Mouse (Mus musculus) CH12.LX (cell line): ENCODE data around the gene Btnl4. TPM values are rescaled to one million over a fixed set of nuclear protein-coding genes. Genes with fewer than 3 reads are reported as not detected.

Source experiments
- DNase-seq: peaks from one replicate; pipeline ENCODE4 v3.0.0-alpha.2; 2013; ENCODE audit errors: extremely low read depth
- H3K27ac ChIP-seq: 2 replicates; pipeline ENCODE4 v1.5.1; 2012; ENCODE audit warnings: low read depth, mild to moderate bottlenecking, control low read depth, moderate library complexity; ENCODE audit not compliant: insufficient read depth
- H3K27me3 ChIP-seq: replicated peaks from 2 replicates; pipeline ENCODE3; 2012; ENCODE audit warnings: inconsistent platforms
- H3K36me3 ChIP-seq, 2 experiments: replicated peaks in 1 of 2; 2 replicates each; pipeline versions ENCODE3 to v1.6.1; 2012; ENCODE audit warnings: inconsistent platforms in 1 of 2, low read length in 1 of 2, mild to moderate bottlenecking in 1 of 2, mixed read lengths in 1 of 2, moderate library complexity in 1 of 2; ENCODE audit not compliant: control insufficient read depth in 1 of 2, insufficient read depth in 1 of 2
- H3K4me1 ChIP-seq, 2 experiments: 2 replicates each; pipeline ENCODE4 v1.6.1; 2012; ENCODE audit warnings: inconsistent platforms in 1 of 2, moderate library complexity in 1 of 2; ENCODE audit not compliant: insufficient read depth in 2 of 2, control insufficient read depth in 1 of 2
- H3K4me2 ChIP-seq: 2 replicates; pipeline ENCODE4 v1.6.1; 2012; ENCODE audit warnings: low read depth, mild to moderate bottlenecking, control low read depth; ENCODE audit not compliant: poor library complexity, insufficient read depth, severe bottlenecking
- H3K4me3 ChIP-seq, 3 experiments: fragments of 150-350 bp in 1 of 3; sonication (generic) in 1 of 3; replicated peaks in 1 of 3; 2 replicates each; pipeline versions ENCODE3 to v1.5.1; 2011 to 2012; ENCODE audit warnings: low read depth in 2 of 3, low read length in 2 of 3, mild to moderate bottlenecking in 2 of 3, moderate library complexity in 2 of 3, control low read depth in 1 of 3, improper control_type of control experiment in 1 of 3, inconsistent platforms in 1 of 3, mixed read lengths in 1 of 3; ENCODE audit not compliant: poor library complexity in 1 of 3
- H3K79me2 ChIP-seq: replicated peaks from 2 replicates; pipeline ENCODE4 v1.6.1; 2012; ENCODE audit warnings: mild to moderate bottlenecking, moderate library complexity; ENCODE audit not compliant: control insufficient read depth, poor library complexity, insufficient read depth, severe bottlenecking; ENCODE audit errors: extremely low read depth
- H3K9ac ChIP-seq: 2 replicates; pipeline ENCODE4 v1.6.1; 2012; ENCODE audit warnings: low read depth, mild to moderate bottlenecking, control low read depth, moderate library complexity; ENCODE audit not compliant: insufficient read depth
- H3K9me3 ChIP-seq: replicated peaks from 2 replicates; pipeline ENCODE3; 2012; ENCODE audit warnings: low read length, inconsistent platforms, mixed read lengths
- BHLHE40 ChIP-seq: IDR thresholded peaks from 2 replicates; pipeline ENCODE4 v1.6.1; 2011; ENCODE audit warnings: mild to moderate bottlenecking, low read depth, low read length, improper control_type of control experiment
- CHD2 ChIP-seq: IDR thresholded peaks from 2 replicates; pipeline ENCODE4 v1.6.1; 2011; ENCODE audit warnings: low read length, improper control_type of control experiment
- E2F4 ChIP-seq: IDR thresholded peaks from 2 replicates; pipeline ENCODE4 v1.6.1; 2011; ENCODE audit warnings: low read depth, low read length, improper control_type of control experiment; ENCODE audit not compliant: insufficient replicate concordance
- EP300 ChIP-seq: IDR thresholded peaks from 2 replicates; pipeline ENCODE4 v1.6.1; 2011; ENCODE audit warnings: low read length, improper control_type of control experiment
- ETS1 ChIP-seq: conservative IDR thresholded peaks from 2 replicates; pipeline ENCODE4 v1.6.1; 2012; ENCODE audit warnings: low read depth, mild to moderate bottlenecking, inconsistent platforms, low read length, improper control_type of control experiment, moderate library complexity
- IRF4 ChIP-seq: IDR thresholded peaks from 2 replicates; pipeline ENCODE4 v1.6.1; 2014; ENCODE audit warnings: low read depth, mild to moderate bottlenecking, inconsistent platforms, low read length, improper control_type of control experiment
- JUND ChIP-seq: conservative IDR thresholded peaks from 2 replicates; pipeline ENCODE4 v1.6.1; 2011; ENCODE audit warnings: low read depth, low read length, improper control_type of control experiment
- KAT2A ChIP-seq: IDR thresholded peaks from 2 replicates; pipeline ENCODE4 v1.6.1; 2012; ENCODE audit warnings: low read length, improper control_type of control experiment, inconsistent platforms; ENCODE audit not compliant: insufficient replicate concordance
- MAFK ChIP-seq: IDR thresholded peaks from 2 replicates; pipeline ENCODE4 v1.6.1; 2011; ENCODE audit warnings: low read length, improper control_type of control experiment; ENCODE audit not compliant: insufficient replicate concordance
- MAX ChIP-seq: IDR thresholded peaks from 2 replicates; pipeline ENCODE4 v1.6.1; 2011; ENCODE audit warnings: low read length, improper control_type of control experiment
- MEF2A ChIP-seq: IDR thresholded peaks from 2 replicates; pipeline ENCODE4 v1.6.1; 2014; ENCODE audit warnings: low read depth, mild to moderate bottlenecking, inconsistent platforms, low read length, improper control_type of control experiment, borderline replicate concordance
- MXI1 ChIP-seq: IDR thresholded peaks from 2 replicates; pipeline ENCODE4 v1.6.1; 2011; ENCODE audit warnings: mild to moderate bottlenecking, low read depth, low read length, improper control_type of control experiment
- MYC ChIP-seq: IDR thresholded peaks from 2 replicates; pipeline ENCODE4 v1.6.1; 2011; ENCODE audit warnings: low read depth, mild to moderate bottlenecking, improper control_type of control experiment, low read length
- POLR2A ChIP-seq: IDR thresholded peaks from 2 replicates; pipeline ENCODE4 v1.6.1; 2011; ENCODE audit warnings: low read depth, mild to moderate bottlenecking, improper control_type of control experiment, low read length
- RCOR1 ChIP-seq: conservative IDR thresholded peaks from 2 replicates; pipeline ENCODE4 v1.6.1; 2012; ENCODE audit warnings: low read depth, mild to moderate bottlenecking, inconsistent platforms, low read length, improper control_type of control experiment
- TBP ChIP-seq: conservative IDR thresholded peaks from 2 replicates; pipeline ENCODE4 v1.6.1; 2011; ENCODE audit warnings: low read depth, low read length, improper control_type of control experiment
- TCF12 ChIP-seq: IDR thresholded peaks from 2 replicates; pipeline ENCODE4 v1.6.1; 2014; ENCODE audit warnings: low read depth, mild to moderate bottlenecking, inconsistent platforms, low read length, improper control_type of control experiment
- USF2 ChIP-seq: conservative IDR thresholded peaks from 2 replicates; pipeline ENCODE4 v1.6.1; 2011; ENCODE audit warnings: low read depth, low read length, improper control_type of control experiment
- ZNF384 ChIP-seq: IDR thresholded peaks from 2 replicates; pipeline ENCODE4 v1.6.1; 2012; ENCODE audit warnings: low read depth, low read length, improper control_type of control experiment, inconsistent platforms
- dilution Hi-C: fragments of 300-500 bp; cut with MboI; formaldehyde crosslinking; loops from 2 replicates; pipeline ENCODE4 v1.14.3; 2020; ENCODE audit warnings: low sequenced_read_pairs; ENCODE audit not compliant: extremely low pct_unique_long_range_greater_than_20kb, extremely low pct_ligation_motif_present
- in situ Hi-C: fragments of 300-500 bp; cut with MboI; formaldehyde crosslinking; loops from 3 replicates; pipeline ENCODE4 v1.14.3; 2019; ENCODE audit warnings: low sequenced_read_pairs, low pct_ligation_motif_present, low pct_unique_long_range_greater_than_20kb, mixed read lengths
- polyA plus RNA-seq: library from polyadenylated mRNA; unstranded; fragments of >175 nt; gene quantifications from 2 replicates; pipeline ENCODE4 v1.2.1, GENCODE M21; 2012; ENCODE audit warnings: low read depth; ENCODE audit not compliant: insufficient read length
- total RNA-seq, 2 experiments: library from RNA; depleted of rRNA; stranded (reverse); fragments of 300-350 nt in 1 of 2; fragments of >200 nt in 1 of 2; gene quantifications; 2 replicates each; pipeline ENCODE4 v1.2.3; 2012 to 2014

The Btnl4 gene
- total and polyA plus RNA-seq, 3 experiments: not detected

GRCm38 (mm10) chr17:34459255-34459654 is 17.9 kb downstream of the Btnl4 start:
- Histone ChIP-seq H3K36me3 (no peaks in the 10 kb centered on the region), H3K9me3 (no peaks in the 10 kb centered on the region)

GRCm38 (mm10) chr17:34457668-34458067 is 19.4 kb downstream of the Btnl4 start:
- H3K4me1 ChIP-seq: no peaks in the 10 kb centered on the region
- no peak for TF ChIP-seq TBP
- no peak for TF ChIP-seq USF2
- TF ChIP-seq TCF12: no peak
- TF ChIP-seq KAT2A: no peak
- TF ChIP-seq, all 38 proteins: peak for 0
- DNase-seq: no peak
- Histone ChIP-seq H3K27ac (no peak overlapping the region), H3K79me2 (no peaks in the 10 kb centered on the region), H3K27me3 (peaks cover 83% of the 10 kb centered on the region), H3K4me2 (no peak overlapping the region), H3K4me3 (no peak overlapping the region), H3K9ac (no peak overlapping the region), H3K36me3 (no peaks in the 10 kb centered on the region), H3K9me3 (no peaks in the 10 kb centered on the region)
- dilution Hi-C loops (no loop called here), in situ Hi-C loops (no loop called here)

More at GRCm38 (mm10) chr17:34459255-34459654, 17.9 kb downstream of the Btnl4 start:
- H3K9ac ChIP-seq: no peak overlapping the region
- H3K4me1 ChIP-seq: no peaks in the 10 kb centered on the region
- H3K4me2 ChIP-seq: no peak overlapping the region
- H3K4me3 ChIP-seq: no peak overlapping the region
- no peak for DNase-seq
- no peaks in the 10 kb centered on the region for H3K79me2 ChIP-seq
- dilution Hi-C loops: no loop called here
- no peak overlapping the region for H3K27ac ChIP-seq
- TF ChIP-seq USF2 (no peak), MAFK (no peak), EP300 (no peak), MAX (no peak), E2F4 (no peak), MXI1 (no peak), IRF4 (no peak), RCOR1 (no peak), ZNF384 (no peak), TCF12 (no peak), CHD2 (no peak), MYC (no peak), MEF2A (no peak), BHLHE40 (no peak), JUND (no peak), POLR2A (no peak), ETS1 (no peak)
- TF ChIP-seq, all 38 proteins: peak for 0
- peaks cover 68% of the 10 kb centered on the region for H3K27me3 ChIP-seq
- in situ Hi-C loops: no loop called here
